ENCODE assay signal across 28 mouse cellular contexts in the genomic region with DNA sequence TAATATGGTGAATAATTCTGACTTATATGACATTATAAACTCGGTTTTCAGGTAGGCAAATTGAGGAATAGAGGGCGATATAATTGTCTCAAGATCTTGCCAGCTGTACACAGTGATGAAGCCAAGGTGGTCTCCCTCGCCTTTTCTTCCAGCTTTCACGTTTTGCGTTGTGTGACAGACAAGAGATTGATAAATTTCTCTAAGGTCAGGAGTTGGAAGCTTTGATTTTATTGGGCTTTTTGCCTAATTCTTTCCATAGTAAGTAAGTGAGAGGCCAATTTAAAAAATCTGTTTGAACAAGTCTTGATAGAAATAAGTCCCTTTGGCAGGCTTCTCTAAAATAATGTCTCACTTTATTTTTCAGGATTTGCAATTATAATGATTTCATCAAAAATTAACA.
"Had no signal": no experiment of that assay in that cellular context is flagged by ENCODE, and none has a peak within 500 bp of the region (broad histone marks: within the 10 kb centered on the region; RNA-seq: fewer than 3 reads in every experiment).

No protein-coding gene starts in this region.

- DNase-seq: gastrocnemius, postnatal 14 days; gastrocnemius, postnatal 36 days; heart, adult 11 months; heart, adult 2 months; heart, postnatal 14 days; heart, postnatal 36 days; kidney, adult 11 months; kidney, adult 2 months; kidney, adult 9 months; kidney, postnatal 14 days; kidney, postnatal 36 days; layer of hippocampus, adult 9-11 months; liver; liver, embryonic 13.5 days had no signal

- H3K4me2 ChIP-seq: heart, embryonic 11.5 days; heart, embryonic 13.5 days; heart, embryonic 15.5 days; hindbrain, embryonic 13.5 days; hindbrain, embryonic 15.5 days; kidney, embryonic 15.5 days; limb, embryonic 12.5 days; liver, embryonic 11.5 days; liver, embryonic 13.5 days; liver, embryonic 15.5 days had no signal

- ATAC-seq: hindbrain, postnatal 0 days; intestine, embryonic 16.5 days had no signal

- H3K9ac ChIP-seq: heart, embryonic 13.5 days; heart, embryonic 15.5 days; hindbrain, embryonic 13.5 days; hindbrain, embryonic 15.5 days; kidney, embryonic 15.5 days; limb, embryonic 12.5 days; liver, embryonic 13.5 days; liver, embryonic 15.5 days had no signal

- H3K36me3 ChIP-seq: heart, embryonic 13.5 days; heart, embryonic 15.5 days; hindbrain, embryonic 13.5 days; hindbrain, embryonic 15.5 days; kidney, embryonic 15.5 days; limb, embryonic 10.5 days; limb, embryonic 12.5 days; liver, embryonic 13.5 days; liver, embryonic 15.5 days had no signal

- H3K4me1 ChIP-seq: heart, embryonic 13.5 days; heart, embryonic 15.5 days; hindbrain, embryonic 13.5 days; hindbrain, embryonic 15.5 days; kidney, embryonic 15.5 days; limb, embryonic 12.5 days; liver, embryonic 13.5 days; liver, embryonic 15.5 days had no signal

- H3K27me3 ChIP-seq: heart, embryonic 13.5 days; heart, embryonic 15.5 days; hindbrain, embryonic 13.5 days; hindbrain, embryonic 15.5 days; kidney, embryonic 15.5 days; limb, embryonic 12.5 days; liver, embryonic 13.5 days; liver, embryonic 15.5 days had no signal

- H3K27ac ChIP-seq: heart, adult 2 months; heart, embryonic 13.5 days; heart, embryonic 15.5 days; hindbrain, embryonic 13.5 days; hindbrain, embryonic 15.5 days; hindbrain, postnatal 0 days; kidney, embryonic 15.5 days; kidney, postnatal 0 days; left cerebral cortex, adult 2 months; limb, embryonic 10.5 days; limb, embryonic 12.5 days; liver, embryonic 13.5 days; liver, embryonic 15.5 days had no signal

- H3K9me3 ChIP-seq: heart, embryonic 13.5 days; heart, embryonic 15.5 days; hindbrain, embryonic 13.5 days; hindbrain, embryonic 15.5 days; kidney, embryonic 15.5 days; limb, embryonic 10.5 days; limb, embryonic 12.5 days; liver, embryonic 13.5 days; liver, embryonic 15.5 days had no signal

- H3K4me3 ChIP-seq: heart, adult 2 months; heart, embryonic 13.5 days; heart, embryonic 15.5 days; hindbrain, embryonic 13.5 days; hindbrain, embryonic 15.5 days; kidney, embryonic 15.5 days; left cerebral cortex, adult 2 months; limb, embryonic 10.5 days; limb, embryonic 12.5 days; liver, embryonic 13.5 days; liver, embryonic 15.5 days had no signal
